Mouse (Mus musculus) heart, postnatal 25 days (tissue): ENCODE results near the gene Mybpc3. TPM values are rescaled to one million over a fixed set of nuclear protein-coding genes. Genes with fewer than 3 reads are reported as not detected.

Experiments
- DNase-seq: peaks from one replicate; pipeline ENCODE4 v3.0.0; 2022; ENCODE audit warnings: low spot score
- intact Hi-C: fragments of 180-260 bp; cut with DNase I; formaldehyde crosslinking; loops from one replicate; pipeline ENCODE4 v1.15.1; 2025
- total RNA-seq, 2 experiments: library from RNA; stranded (reverse); gene quantifications; 2 replicates each; pipeline ENCODE4 v1.2.3; 2021

Mybpc3 gene
- total RNA-seq, 2 experiments from 2014 or later: 1,615 to 1,699 TPM

DNA sequence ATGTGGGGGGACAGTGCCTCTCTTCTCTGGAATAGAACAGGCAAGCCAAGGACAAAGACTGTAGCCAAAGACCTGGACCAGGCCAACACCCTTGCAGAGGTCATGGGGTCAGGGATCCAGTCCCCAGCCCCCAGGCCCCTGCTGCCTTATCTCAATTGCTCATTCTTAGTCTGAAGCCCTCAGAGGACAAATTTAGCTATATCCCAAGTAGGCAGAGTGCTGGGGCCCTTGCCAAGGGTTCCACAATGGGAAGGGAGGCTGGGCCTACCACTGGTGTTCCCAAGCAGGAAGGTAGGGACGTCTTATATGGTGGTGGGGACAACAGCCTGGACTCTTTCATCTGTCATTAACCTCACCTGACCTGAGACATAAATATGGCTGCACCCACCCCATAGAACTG, 703 bp downstream of the Mybpc3 start:
- DNase-seq: peak; percentile 47
- intact Hi-C loops: loop anchor here (5.0 kb wide), 2 partner anchors 149 to 364 kb away; no protein-coding TSS in a partner anchor

DNA sequence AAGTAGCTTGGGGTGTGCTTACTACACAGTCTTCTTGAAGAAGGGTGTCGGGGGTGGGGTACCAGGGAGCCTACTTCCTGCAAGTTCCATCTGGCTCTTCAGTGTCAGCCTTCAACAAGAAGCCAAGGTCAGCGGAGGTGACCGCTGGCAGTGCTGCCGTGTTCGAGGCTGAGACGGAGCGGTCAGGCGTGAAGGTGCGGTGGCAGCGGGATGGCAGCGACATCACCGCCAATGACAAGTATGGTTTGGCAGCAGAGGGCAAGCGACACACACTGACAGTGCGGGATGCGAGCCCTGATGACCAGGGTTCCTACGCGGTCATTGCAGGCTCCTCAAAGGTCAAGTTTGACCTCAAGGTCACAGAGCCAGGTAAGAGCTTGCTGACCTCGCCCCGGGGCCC, 1.1 kb downstream of the Mybpc3 start:
- intact Hi-C loops: loop anchor here (5.0 kb wide), 2 partner anchors 148 to 363 kb away; no protein-coding TSS in a partner anchor
- no peak for DNase-seq

DNA sequence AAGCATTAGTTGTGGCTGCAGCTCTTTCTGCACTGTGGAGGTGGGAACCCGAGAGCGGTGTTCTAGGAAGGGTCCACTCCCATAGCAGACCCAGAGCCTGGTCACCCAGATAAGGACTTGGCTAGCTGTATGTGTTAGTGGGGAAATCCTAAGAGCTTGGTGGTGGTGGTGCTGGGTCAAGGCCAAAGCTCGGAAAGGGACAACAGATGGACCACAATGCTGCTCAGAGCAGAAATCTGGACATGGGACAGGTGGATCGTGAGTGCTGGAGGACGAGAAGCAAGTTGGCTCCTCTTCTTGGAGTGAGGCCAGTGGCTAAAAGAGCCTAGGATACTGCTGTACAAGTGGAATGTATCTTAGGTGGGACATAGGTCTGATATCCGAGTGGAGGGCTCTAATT, 1.6 kb downstream of the Mybpc3 start:
- intact Hi-C loops: loop anchor here (5.0 kb wide), 2 partner anchors 148 to 363 kb away; no protein-coding TSS in a partner anchor
- DNase-seq: no peak

DNA sequence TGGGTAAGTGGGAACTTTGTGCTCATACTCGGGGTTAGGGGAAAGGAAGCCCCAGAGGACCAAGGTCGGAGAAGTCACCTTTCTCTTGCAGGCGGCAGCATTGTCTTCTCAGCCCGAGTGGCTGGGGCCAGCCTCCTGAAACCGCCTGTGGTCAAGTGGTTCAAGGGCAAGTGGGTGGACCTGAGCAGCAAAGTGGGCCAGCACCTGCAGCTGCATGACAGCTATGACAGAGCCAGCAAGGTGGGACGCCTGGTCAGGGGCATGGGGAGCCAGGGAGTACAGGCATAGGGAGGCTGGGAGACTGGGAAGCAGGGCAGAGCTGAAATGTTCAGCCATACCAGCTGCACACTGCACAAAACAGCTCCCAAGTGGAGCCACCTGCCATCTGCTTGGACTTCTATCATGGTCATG, 2.3 kb downstream of the Mybpc3 start:
- no peak for DNase-seq

DNA sequence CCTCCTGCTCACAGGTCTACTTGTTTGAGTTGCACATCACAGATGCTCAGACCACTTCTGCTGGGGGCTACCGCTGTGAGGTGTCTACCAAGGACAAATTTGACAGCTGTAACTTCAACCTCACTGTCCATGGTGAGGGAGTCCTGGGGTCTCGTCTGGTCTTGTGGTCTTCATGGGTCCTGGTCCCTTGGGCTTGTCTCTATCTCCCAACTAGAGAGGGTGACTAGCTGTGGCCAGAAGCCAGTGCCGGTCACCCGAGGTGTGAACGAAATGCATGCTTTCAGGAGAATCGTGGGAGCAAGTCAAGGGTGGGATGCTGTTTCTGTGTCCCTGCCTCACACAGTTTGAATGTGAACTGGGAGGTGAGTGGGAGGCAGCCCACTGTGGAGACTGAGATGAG, 3.1 kb downstream of the Mybpc3 start:
- intact Hi-C loops: no loop called here
- no peak for DNase-seq

More for the DNA sequence above, 2.3 kb downstream of the Mybpc3 start:
- intact Hi-C loops: no loop called here

DNA sequence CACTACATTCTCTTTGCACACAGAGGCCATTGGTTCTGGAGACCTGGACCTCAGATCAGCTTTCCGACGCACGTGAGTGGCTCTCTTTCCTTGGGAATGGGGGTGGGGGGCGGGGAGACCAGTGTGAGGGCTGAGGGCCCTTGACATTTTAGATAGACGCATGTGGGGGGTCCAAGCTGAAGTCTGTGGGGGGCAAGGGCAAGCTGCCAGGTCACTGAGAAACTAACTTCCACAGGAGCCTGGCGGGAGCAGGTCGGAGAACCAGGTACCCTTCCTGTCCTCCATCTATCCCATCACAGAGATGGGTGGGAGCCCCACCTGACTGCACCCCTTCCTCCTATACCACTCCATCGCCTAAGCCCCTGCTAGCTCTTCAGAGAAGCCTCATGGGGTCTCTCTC, 3.6 kb downstream of the Mybpc3 start:
- no peak for DNase-seq
- intact Hi-C loops: no loop called here

DNA sequence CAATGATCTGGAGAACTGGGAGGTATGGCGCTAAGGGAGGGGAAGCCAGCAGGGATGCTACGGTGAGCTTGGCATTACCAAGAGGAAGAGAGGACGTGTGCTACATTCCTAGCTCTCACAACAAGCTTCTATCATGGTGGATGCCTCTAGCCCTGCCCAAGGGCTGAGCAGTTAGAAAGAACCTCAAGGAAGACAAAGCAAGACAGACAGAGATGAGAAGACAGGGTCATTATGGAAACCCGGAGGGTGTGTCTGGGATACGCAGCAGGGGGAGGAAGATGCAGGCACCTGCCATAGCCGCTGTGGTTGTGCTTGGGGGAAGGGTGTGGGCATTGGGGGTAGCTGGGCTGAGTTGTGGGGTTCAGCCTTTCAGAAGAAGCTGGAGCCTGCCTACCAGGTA, 5.6 kb downstream of the Mybpc3 start:
- intact Hi-C loops: no loop called here
- no peak for DNase-seq

DNA sequence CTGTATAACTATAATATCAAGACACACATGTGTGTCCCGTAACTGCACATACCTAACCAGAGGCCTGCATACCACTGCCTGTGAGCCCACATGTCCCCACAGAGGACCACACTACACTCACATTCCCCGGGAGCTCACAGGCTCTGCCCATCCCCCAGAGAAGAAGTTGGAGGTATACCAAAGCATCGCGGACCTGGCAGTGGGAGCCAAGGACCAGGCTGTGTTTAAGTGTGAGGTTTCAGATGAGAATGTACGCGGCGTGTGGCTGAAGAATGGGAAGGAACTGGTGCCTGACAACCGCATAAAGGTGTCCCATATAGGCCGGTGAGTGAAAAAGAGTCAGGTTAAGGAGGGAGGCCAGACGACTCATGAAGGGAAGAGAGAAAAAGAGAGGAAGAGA, 7.2 kb downstream of the Mybpc3 start:
- intact Hi-C loops: no loop called here
- DNase-seq: no peak

DNA sequence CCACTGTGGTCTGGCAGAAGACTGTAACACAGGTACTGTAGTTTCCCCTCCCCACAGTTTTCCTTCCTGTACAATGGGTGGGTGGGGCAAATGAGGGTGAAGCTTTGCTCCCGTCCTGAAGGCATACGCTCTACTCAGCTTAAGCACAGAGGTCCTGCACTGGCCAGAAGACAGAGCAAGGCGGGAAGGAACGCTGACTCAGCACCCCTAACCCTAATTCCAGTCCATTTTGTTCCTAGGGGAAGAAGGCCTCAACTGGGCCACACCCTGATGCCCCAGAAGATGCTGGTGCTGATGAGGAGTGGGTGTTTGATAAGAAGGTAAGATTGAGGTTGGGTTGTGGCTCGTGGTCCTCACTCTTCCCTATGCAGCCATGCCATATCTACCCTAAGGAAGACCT, 10.8 kb downstream of the Mybpc3 start:
- intact Hi-C loops: no loop called here
- no peak for DNase-seq

DNA sequence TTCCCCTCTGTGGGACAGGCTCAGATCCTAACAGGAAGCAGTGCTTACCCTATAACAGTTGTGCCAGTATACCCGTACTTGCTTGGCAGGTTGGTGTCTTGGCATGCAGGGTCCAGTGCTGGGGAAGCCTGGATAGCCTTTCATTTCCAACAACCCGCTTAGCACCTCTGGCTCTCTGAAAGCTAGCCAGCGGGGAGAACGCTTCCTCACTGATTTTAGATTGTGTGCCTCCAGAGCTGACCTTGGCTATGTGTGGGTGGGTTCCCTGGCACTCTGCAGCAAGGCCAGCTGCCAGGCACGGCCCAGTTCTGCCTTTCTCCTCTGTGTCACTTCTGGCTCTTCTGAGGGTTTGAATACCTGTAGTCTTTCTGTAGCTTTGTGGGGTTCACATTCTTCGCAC, 12.2 kb downstream of the Mybpc3 start:
- intact Hi-C loops: no loop called here
- no peak for DNase-seq

DNA sequence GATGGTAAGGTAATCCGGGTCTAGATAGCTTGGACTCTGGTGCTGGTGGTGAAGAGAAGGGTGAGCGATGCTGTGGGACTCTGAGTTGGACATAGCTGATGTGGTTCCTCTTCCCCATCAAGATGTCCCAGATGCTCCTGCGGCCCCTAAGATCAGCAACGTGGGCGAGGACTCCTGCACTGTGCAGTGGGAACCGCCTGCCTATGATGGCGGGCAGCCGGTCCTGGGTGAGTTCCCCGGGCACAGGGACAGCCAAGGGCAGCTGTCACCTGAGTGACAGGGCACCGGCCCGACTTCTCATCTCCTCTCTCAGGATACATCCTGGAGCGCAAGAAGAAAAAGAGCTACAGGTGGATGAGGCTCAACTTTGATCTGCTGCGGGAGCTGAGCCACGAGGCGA, 13.3 kb downstream of the Mybpc3 start:
- intact Hi-C loops: no loop called here
- DNase-seq: no peak

DNA sequence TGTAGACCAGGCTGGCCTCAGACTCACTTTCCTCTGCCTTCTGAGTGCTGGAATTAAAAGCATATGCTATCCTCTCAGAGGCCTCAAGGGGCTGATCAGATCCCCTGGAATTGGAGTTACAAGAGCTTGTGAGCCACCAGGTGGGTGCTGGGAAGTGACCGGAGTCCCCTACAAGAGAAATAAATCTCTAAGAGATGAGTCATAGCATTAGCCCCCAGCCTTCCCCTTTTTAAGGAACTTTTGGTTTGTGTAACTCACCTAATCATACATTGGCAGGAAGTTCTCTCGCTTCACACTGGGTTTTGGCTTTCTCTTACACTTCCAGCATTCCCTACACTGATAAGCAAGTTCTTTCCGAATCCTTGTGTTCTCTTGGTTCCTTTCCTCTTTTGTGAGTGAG, 14.1 kb downstream of the Mybpc3 start:
- DNase-seq: no peak
- intact Hi-C loops: no loop called here

DNA sequence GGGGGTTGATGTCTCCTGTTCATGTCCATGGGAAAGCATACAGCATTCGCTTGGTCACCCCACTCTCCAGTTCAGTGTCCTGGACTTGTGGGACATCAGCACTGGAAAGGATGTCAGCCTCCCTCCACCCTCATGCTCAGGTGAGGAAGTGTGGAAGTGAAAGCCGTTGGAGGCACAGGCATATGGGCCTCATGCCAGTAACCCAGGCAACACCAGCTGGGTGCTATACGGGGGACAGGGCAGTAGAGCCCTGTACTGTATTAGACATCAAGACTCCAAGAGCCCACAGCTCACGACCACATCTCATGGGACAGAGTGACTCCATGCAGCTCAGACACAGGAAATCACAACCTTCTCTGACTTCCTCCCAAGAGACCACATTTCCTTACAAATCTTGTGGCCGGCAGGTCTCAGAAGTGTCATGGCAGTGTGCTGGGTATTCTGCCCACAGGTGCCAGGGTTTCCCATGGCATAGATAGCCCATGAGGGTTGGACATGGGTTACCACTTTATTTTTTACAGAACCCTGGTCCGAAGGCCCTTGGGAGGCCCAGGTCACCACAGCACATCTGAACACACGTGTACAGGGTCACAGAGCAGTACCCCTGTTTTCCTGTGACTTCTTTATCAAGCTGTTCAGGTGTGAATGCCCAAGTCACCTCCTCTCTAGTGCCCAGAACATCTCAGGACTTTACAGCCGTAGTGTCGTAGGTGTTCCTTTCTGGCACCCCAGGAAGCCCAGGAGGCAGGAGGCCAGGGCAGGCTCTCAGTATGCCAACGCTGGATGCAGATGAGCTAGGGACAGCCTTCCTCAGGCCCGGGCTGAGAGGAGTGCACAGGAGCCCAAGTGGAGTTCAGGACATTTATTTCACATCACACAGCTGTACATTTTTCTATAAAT, 18.8 kb downstream of the Mybpc3 start:
- intact Hi-C loops: no loop called here
- no peak for DNase-seq

DNA sequence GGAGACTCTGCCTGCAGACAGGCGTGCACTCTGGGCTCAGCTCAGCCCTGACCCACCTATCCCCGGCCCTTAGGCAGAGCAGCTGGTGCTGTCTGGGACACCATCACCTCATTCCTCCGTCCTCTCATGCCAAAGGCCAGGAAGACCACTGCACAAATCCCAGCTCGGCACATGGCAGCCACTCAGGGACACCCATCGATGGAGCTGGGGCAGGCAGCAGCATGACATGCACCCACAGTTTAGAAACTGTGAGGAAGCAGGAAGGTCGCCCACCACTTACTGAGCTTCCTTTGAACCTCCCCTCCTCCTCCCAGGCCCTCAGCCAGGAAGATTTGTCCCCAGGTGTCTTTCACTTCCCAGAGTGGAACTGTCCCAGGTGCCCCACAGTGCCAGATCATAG, 19.5 kb downstream of the Mybpc3 start:
- intact Hi-C loops: no loop called here
- DNase-seq: no peak

DNA sequence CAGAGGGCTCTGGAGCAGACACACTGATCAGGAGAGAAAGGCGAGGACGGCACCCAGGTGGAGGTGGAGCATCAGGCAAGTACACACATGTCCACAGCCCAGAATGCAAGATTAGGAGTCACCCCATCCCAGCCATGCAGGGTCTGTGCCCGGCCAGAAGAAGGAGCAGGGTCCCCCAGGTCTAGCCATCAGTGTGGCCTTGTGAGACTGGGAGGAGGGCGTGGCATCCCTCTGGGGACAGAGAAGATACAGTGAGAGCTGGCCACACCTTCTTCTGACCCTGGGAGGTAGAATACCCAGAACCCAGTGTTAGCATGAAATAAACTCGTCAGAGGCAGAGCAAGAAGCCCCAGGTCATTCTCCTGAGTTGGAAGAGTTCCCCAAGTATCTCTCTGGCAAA, 21.4 kb downstream of the Mybpc3 start:
- intact Hi-C loops: no loop called here
- no peak for DNase-seq

DNA sequence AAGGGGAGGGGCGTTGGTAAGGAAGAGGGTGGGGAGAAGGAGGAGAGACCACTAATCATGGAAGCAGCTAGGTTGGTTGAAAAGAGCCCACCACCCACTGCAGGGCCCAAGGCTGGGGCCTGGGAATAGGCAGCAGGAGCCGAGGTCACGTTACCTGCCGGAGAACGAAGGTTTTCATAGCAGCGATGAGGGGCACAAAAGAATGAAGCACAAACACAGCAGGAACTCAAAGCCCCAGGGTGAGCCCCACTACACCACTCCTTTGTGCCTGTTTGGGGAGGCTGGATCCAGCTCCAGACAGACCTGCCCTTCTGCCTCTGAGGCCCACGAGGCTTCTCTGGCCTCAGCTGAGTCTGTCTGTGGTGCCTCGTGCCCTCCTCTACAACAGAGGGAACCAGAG, 21.8 kb downstream of the Mybpc3 start:
- intact Hi-C loops: no loop called here
- no peak for DNase-seq

DNA sequence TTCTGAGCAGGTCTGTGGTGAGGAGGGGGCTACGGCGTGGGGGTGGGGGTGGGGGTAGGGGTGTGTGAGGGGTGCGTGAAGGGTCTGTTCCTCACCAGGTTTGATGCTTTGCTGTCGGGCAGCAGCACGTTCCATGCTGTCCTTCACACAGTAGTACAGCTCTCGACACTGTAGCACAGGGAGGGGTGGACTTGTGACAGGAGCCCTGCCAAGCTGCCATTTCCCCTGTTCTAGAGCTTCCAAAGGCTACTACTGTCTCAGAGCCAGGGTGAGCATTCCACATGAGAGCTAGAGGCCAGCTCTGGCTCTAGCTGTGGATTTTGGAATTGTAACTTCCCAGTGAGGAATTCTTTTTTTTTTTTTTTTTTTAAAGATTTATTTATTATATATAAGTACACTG, 25.0 kb downstream of the Mybpc3 start:
- intact Hi-C loops: no loop called here
- no peak for DNase-seq

DNA sequence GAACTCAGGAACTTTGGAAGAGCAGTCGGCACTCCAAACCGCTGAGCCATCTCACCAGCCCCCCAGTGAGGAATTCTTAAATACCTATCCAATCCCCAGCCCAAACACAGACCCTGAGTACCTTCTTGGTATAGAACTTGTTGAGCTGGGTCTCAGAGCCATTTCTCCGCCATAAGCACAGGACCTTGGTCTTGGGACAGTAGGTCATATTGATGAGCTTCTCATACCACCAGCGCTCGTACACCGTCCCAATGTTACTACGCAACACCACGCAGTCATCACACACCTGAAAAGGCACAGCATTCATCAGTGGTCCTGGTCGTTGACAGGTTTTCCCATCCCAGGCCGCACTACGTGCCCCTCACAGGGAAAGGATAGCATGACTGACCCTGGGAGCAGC, 25.5 kb downstream of the Mybpc3 start:
- no peak for DNase-seq
- intact Hi-C loops: no loop called here

DNA sequence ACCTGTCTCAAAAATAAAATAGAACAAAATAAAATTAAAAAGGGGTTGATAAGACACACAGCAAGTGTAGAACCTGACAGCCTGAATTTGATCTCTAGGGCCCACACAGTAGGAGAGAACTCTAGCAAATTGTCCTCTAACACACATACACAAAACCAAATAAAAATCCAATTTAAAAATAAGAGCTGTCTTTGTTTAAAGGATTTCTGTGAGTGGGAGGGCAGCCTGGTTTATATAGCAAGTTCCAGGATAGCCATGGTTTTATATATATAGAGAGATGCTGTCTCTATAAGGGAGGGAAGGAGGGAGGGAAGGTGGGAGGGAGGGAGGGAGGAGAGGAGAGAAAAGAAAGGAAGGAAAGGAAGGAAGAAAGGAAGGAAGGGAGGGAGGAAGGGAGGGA, 30.2 kb downstream of the Mybpc3 start:
- DNase-seq: no peak

DNA sequence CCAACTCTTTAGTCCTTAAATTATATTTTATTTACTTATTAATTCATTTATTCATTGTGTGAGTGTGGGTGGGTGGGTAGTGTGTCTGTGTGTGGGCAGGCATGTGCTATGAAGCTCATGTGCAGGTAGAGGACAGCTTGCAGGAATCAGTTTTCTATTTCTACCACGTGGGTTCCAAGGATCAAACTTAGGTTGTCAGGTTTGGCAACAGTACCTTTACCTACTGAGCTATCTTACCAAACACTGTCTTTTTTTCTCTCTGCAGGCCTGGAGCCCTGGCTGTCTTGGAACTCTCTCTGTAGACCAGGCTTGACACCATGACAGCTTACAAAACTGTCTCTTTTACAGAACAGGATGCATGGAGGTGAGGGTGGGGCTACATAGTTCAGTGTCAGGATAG, 33.4 kb downstream of the Mybpc3 start:
- intact Hi-C loops: no loop called here
- DNase-seq: no peak

More for the DNA sequence above, 30.2 kb downstream of the Mybpc3 start:
- intact Hi-C loops: no loop called here

DNA sequence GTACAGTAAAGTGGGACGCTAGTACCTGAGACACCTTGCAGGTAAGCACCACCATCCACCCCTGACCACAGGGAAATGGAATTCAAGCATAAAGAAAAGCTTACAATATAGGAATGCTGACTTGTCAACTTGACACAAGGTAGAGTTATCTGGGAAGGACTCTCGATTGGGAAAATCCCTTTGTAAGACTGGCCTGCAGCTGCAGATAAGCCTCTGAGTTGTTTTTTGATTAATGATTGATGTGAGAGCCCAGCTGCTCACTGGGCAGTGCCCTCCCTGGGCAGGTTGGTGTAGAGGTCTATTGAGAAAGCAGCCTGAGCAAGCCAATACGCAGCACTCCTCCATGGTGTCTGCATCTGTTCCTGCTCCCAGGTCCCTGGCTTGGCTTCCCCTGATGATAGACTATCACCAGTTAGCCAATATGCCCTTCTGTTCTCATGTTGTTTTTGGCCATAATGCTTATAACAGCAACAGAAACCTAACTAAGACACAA, 35.0 kb downstream of the Mybpc3 start:
- intact Hi-C loops: no loop called here

DNA sequence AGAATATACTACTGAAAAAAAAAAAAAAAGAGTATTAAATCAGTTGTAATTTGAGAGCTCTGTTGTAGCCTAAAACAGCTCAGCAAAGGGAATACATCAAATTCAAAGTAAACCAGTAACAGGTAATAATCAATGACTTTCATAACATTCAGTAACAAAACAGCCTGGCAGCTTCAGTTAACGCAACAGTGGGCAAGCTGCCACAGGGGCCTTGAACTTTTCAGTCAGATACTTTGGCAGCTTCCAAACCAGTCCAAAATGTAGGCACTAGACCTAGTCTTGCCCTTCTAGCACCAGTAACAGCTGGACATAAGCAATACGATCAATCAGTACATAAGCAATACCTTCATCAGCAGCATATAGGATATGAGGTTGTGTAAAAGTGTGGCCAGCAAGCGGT, 36.1 kb downstream of the Mybpc3 start:
- intact Hi-C loops: no loop called here
- DNase-seq: no peak

More for the DNA sequence above, 35.0 kb downstream of the Mybpc3 start:
- no peak for DNase-seq
